Mouse (Mus musculus): ENCODE data around the gene Pde3b. TPM values are rescaled to one million over a fixed set of nuclear protein-coding genes. Genes with fewer than 3 reads are reported as not detected.
"Not testable (repeated sequence)": the region's sequence is repeated elsewhere in the genome, so short reads cannot be mapped to it uniquely, and the experiment has no call there.

Pde3b gene
- total RNA-seq, 1 experiment from 2014 or later: 24.1 TPM

DNA sequence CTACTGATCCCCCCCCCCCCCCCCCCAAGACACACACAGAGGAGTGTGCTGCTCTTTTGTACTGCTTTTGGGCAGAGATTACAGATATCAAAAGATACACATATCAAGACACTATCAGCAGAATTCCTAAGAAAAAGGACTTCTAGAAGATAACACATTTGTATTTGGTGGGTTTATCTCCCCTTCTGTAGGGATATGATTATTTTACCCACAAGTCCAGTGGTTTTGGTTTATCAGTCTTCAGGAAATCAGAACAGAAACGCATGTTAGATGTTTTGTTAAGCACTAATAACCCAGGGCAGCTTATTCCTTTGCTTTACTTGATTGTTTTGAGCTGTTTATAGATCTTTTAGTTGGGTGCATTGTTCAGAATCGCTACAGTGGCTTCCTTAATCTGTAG, 62.8 kb downstream of the Pde3b start:
- no peak for ATAC-seq (replicated peaks; ENCODE audit: low read depth, poor library complexity, severe bottlenecking)

DNA sequence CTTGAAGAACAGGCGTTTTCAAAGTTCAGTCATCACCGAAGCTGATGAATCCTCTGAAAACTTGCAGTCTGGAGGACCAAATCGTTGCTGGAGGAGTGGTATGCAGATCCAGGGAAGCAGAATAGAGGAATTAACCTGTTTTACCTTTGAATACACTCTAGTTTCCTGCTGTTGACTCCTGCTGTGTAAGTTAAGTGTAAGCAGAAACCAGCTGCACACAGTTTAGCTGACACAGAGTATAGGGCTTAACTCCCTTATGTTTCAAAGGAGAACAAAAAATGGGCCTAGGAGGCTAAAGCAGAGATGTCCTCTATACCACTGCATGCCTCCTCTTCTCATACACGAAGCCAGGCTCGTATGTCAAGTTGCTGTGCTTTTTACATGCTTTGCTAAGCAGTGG, 63.8 kb downstream of the Pde3b start:
- no peak for ATAC-seq (replicated peaks; ENCODE audit: low read depth, poor library complexity, severe bottlenecking)

DNA sequence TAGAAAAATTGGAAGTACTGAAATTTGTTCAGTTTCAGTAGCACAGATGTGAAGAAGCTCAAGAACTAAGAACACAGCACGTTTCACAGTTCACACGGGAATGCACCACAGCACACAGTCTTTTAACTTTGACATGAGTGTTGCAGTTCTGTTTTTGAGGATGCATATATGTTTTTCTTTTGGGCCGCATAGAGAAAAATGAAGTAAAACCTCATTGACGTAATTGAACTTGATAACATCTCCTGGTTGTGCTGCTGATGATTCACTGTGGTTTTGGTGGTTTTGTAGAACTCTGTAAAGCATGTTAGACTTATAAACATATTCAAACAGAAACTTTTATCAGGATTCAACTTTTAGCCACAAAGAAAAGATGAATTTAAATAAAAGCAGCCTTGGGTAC, 64.7 kb downstream of the Pde3b start:
- peak; percentile 96 for ATAC-seq (replicated peaks; ENCODE audit: low read depth, poor library complexity, severe bottlenecking)

DNA sequence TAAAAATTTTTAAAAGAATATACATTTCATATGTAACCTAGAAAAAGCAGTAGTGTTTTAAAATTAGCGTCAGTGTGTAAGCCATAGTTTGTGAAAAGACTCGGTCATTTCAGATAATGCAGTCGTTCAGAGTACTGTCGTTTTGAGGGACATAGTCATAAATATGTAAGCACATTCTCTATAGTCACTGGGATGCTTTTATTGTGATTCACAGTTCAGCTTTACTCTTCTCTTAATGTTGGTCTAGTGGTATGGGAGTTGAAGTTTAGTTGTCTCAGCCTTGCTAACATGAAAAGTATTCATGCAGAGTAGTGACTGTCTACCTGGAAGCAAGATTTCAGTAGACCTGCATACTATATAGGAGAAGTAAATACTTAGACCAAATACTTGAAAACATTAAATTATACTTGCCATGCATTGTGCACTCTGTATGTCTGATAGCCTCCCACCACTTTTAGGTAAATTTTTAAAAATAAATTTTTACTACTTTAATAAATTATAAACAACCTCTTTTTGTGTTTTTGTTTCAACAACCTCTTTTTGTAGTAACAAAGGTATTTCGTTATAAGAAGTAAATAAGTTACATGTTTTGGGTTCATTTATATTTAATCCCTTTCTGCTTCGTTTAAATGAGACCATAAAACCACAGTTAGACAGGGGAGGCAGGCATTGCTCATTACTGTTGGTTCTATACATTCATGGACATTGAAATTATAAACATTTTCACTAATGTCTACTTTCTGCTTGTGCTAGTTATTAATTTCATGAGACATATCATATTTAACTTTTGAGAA, 65.3 kb downstream of the Pde3b start:
- peak; percentile 53 for ATAC-seq (replicated peaks; ENCODE audit: low read depth, poor library complexity, severe bottlenecking)

DNA sequence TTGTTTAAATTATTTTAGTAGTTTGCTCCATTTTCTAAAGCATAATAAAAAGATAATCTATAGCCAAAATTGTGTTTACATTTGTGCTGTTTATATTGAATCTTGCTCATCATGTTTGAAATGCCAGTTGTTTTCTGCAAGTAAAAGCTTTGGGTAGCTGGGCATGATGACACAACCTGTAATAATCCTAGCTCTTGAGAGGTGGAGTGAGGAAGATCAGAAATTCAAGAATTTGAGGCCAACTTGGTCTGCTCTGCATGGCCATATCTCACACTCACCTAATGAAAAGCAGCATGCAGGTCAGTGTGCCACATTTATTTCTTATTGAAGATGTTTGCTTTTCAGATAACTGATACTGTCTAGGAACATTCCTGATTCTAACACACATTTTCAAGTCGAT, 65.9 kb downstream of the Pde3b start:
- ATAC-seq (replicated peaks; ENCODE audit: low read depth, poor library complexity, severe bottlenecking): no peak

DNA sequence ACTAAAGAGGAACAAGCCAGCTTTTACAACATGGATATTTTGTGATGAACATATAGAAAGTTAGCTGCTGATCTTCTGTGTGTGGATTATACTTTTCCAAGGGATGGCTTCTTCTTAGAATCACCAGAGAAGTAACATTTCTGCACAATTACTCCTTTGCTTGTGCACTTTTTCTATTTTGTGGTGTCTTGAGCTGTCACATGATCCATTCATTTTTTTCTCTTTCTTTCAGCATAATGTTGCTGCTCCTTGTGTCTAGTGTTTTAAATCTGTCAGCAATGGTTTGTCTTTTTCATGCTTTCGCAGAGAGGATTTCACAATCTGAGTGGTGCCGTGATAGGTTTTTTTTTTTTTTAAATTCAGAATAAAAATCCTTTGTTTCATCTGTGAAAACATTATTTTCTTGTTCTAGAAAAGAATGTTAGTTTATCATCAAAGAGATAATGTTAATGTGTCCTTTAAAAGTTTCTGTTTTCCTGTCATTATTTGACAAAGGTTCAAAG, 66.4 kb downstream of the Pde3b start:
- ATAC-seq (replicated peaks; ENCODE audit: low read depth, poor library complexity, severe bottlenecking): no peak

DNA sequence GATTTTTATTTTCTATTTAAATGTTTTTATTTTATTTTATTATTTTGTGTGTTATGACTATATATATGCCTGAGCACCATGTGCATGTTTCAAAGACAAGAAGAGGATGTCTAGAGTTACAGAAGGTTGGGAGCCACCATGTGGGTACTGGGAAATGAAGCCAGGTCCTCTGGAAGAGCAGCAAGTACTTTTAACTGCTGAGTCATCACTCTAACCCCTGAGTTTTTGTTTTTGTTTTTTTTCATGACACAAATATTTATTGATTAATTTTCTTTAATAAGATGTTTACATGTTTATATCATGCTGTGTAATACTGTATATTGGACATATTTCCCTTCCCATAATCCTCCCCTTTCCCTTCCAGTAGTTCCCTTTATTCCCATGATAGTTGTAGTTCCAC, 77.5 kb downstream of the Pde3b start:
- ATAC-seq (replicated peaks; ENCODE audit: low read depth, poor library complexity, severe bottlenecking): no peak

DNA sequence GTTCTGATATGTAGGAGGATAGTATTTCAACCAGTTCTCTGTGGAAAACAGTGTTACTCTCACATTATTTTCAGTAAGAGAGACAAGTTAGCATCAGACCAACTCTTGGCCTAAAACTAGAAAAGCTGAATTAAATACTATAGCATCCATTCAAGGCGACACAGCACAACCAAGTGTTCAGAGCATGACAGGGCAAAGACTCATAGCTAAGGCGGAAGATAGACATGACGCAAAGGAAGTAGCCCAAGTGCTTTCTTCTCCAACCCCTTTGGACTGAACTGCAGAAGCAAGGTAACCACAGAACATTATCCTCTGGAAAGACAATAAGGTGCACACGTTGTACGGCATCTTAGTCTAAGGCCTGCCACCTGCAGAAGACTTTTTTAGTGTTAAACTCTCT, 79.0 kb downstream of the Pde3b start:
- ATAC-seq (replicated peaks; ENCODE audit: low read depth, poor library complexity, severe bottlenecking): peak; percentile 83

DNA sequence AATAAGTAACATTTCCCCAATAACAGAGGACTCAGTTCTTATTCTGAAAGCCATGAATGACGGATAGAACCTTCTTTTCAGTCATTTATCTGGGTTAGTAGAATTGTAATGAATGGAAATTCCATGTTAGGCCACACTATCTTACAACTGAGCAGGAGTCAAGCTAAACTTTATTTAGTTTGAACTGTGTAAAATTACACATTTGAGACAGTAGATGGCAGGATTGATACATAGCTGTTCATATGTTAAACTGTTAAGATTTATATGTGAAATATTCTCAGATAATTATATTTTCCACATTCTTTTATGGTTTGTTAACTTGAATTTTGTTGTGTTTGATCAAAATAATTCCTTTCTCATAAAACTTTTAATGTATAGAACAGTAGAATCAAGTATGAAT, 84.2 kb downstream of the Pde3b start:
- peak; percentile 65; the same call in 1 of the 2 replicates for ATAC-seq (replicated peaks; ENCODE audit: low read depth, poor library complexity, severe bottlenecking)

DNA sequence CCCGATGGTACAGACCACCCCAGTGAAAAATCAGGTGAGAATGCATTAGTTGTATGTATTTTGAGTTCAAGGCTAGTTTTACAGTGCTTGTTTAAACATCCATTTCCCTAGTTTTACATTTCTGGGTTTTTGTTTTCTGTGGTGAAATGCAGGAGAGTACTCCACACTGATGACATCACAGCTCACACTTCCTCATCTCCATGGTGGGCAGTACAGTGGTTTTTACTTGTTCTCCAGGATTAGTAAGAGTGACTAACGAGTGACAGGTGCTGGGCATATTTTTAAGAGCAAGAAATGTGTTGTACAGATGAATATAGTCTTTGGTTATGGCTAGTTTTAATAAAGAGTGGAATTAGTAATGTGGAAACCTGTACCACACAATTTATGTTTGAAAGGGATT, 93.8 kb downstream of the Pde3b start:
- peak; percentile 63 for ATAC-seq (replicated peaks; ENCODE audit: low read depth, poor library complexity, severe bottlenecking)

DNA sequence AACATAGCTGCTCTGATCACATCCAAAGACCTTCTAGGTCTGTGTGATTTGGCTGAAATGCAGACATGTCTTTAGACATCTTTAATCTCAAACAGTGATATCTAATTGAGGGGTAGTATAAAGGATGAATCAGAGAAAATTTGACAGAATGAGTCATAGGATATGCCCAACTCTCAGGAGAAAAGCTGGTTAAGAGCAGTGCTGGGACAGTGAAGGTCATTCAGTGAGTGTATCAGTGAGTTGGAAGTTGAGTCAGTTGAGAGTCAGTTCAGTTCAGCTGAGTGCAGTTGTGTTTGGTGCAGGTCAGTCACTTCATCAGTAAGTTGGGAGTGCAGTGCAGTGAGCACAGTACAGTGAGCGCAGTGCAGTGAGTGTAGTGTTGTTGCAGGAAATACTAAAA, 105.0 kb downstream of the Pde3b start:
- ATAC-seq (replicated peaks; ENCODE audit: low read depth, poor library complexity, severe bottlenecking): no peak

DNA sequence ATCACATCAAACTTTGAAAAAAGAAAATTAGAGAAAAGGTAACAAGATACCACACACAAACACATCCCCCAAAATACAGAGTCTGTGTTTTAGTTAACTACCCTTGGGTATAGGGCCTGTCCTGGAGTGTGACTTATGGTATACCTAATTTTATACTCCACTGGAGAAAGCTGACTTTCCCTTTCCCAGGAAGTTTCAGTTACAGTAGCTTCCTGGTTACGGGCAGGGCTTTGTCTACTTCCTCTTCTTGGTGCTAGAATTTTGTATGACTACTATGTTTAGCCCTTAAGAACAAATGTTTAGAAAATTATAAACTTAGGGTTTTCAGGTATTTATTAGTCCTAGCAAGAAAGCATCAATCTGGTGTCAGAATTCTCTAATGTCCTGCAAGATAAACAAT, 111.2 kb downstream of the Pde3b start:
- ATAC-seq (replicated peaks; ENCODE audit: low read depth, poor library complexity, severe bottlenecking): peak; percentile 56

DNA sequence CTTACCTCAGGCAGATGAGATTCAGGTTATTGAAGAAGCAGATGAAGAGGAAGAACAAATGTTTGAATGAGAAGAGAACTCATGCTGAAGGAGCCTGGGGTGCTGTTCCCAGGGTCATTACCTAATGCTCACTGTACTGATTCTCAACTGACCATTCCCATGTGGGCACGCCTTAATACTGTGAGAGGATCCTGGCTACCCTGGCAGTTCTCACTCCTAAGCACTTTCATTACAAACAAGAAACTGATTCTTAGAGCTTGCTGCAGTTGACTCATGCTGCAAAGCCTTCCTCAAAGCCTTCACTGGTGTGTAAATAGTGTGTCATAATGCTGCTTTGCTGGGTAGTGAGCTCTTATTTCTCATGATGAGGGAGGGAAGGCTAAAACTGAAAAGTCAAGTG, 121.1 kb downstream of the Pde3b start:
- no peak for ATAC-seq (replicated peaks; ENCODE audit: low read depth, poor library complexity, severe bottlenecking)

DNA sequence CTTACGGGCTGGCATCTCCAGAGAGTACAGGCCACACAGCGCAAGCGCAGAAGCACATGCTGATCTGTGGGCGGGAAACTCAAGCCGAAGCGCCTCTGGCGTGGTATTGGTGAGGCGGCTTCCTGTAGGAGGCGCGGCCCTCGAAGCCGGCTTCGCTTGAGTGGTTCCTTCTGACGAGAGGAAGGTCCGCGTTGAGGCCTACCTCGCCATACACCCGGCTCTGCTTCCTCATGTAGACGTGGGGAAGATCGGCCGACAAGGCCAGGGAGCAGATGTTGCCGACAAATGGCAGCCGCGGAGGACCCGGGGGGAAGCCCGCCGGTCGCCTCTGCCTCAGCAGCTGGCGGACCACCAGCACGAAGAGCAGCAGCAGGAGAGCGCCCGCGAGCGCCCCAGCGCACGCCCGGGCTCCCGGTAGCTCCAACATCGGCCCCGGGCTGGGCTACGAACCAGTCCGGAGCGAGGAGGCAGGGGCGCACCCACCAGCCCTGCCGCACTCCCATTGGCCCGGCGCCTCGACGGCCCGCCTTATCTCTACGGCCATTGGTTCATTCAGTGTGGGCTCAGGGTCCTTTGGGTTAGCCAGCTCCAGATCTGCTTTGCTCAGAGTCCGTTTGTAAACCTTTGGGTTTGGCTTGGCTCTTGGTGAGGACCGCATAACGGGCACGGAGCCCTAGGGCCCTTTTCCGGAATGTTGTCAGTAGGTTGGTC, 147.6 kb downstream of the Pde3b start, which contains the start of gene Cyp2r1:
Gene Cyp2r1 (minus strand): TSS at position 442 of the 711 bp plus-strand sequence.
- peak; percentile 96 for ATAC-seq (replicated peaks; ENCODE audit: low read depth, poor library complexity, severe bottlenecking)

DNA sequence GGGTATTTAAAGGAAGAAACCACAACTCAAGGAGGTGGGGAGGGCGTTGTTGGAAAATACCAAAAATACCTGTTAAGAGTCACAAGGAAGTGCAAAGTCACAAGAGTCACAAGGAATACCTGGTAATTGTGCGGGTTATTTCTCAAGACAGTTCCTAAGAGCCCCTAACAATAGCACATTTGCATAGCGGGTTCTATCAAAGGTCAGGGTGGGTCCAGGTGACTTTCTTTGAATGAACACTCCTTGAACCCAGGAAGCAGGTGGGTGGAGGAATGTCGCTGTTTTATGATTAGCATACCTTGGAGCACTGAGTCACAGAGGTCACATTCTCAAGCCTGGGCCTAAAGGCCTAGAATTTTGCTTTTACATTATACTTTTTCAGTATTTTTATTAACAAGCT, 158.8 kb downstream of the Pde3b start:
- ATAC-seq (replicated peaks; ENCODE audit: low read depth, poor library complexity, severe bottlenecking): not testable (repeated sequence)

DNA sequence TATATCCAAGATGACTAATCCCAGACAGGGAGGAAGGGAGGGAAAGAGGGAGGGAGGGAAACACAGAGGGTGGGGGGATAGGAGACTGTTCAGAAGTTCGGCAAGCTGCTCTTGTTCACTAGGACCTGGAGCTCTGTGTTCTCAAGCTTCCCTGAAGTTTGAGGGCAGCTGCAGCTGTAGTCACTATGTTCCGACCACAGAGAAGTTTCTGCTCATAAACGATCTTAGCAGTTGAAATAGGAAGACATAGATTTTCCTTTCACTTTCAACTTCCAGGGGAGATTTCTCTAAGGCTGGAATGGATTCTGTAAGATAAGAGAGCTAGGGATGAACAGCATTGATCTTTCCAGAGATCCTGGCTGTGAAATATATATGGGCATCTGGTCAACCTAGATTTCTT, 161.8 kb downstream of the Pde3b start:
- peak; percentile 45; the same call in 1 of the 2 replicates for ATAC-seq (replicated peaks; ENCODE audit: low read depth, poor library complexity, severe bottlenecking)

DNA sequence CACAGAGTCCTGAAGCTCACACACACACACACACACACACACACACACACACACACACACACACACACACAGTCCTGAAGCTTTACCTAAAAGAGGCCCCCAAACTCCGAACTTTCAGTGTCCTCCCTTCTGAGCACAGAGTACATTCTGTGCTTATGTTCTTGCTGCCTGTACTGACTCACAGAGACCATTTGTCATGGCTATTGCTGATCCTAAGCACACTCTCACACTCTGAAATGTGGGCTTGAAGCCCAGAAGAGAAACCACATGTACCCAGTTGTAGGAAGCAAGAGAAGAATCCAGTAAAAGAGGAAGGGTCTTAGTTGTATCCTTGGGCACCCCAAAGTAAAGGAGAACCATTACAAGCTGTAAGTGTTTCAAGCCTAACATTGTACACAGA, 162.6 kb downstream of the Pde3b start:
- no peak for ATAC-seq (replicated peaks; ENCODE audit: low read depth, poor library complexity, severe bottlenecking)

DNA sequence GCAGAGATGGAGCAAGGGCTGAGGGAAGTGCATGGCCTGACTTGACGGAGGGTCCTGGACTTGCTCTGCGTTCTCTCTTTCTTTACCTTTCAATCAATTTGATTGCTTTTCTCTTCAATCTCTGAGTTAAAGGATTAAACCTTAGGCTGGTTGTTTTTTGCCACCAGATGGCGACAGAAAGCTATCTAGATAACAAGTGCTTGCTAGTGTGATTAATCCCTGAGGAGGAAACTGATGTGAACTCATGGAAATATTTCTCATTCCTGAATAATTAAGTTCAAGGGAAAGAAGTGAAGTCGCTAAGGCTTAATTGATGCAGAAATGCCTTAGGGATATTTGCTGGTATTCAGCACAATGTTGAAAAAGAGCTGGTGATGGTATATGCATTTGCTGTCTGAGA, 165.3 kb downstream of the Pde3b start:
- 0 out of 2 replicates have a peak, but pooled peaks have one; percentile 56 for ATAC-seq (replicated peaks; ENCODE audit: low read depth, poor library complexity, severe bottlenecking)

DNA sequence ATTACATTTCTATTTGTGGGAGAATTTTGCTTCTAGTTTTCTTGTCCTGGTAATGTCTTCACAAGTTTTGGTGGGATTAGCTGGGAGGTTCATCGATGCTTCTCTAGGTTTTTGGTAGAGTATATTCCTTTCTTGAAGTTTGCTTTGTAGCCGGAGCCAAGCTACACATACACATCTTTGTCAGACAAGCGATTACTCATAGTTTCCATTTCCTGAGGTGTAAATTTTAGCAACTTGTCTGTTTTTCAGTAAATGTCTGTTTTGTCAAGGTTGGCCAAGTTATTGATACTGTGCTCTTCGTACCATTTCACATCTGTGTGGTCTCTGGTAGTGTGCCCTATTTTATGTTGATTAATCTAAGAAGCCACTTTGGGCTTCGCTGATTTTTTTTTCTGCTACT, 166.1 kb downstream of the Pde3b start:
- no peak for ATAC-seq (replicated peaks; ENCODE audit: low read depth, poor library complexity, severe bottlenecking)

DNA sequence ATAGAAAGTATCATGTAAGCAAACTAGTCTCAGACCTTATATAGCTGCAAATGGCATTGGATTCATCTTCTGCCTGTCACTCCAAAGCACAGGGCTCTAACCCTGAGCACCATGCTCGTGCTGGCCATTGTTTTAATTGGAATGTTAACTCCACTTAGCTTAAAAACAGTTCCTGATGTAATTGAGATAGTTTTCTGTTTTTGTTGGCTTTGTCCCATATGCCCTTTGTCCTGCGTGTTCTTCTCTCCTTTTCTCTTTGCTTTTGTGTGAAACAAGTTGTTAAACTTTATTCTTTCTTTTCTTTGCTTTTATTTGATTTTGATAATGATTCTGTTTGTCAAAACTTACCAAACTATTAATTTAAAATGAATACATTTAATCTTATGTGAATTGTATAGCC, 167.4 kb downstream of the Pde3b start:
- ATAC-seq (replicated peaks; ENCODE audit: low read depth, poor library complexity, severe bottlenecking): no peak
